Mouse (Mus musculus) ES-Bruce4 (cell line): ENCODE results near the gene Tmem185b.

ENCODE experiments used
- CTCF ChIP-seq: IDR thresholded peaks from one replicate; pipeline ENCODE4 v1.8.1; 2011; ENCODE audit warnings: low read depth, low read length
- EP300 ChIP-seq: IDR thresholded peaks from 2 replicates; pipeline ENCODE4 v1.6.1; 2011; ENCODE audit warnings: low read depth, low read length; ENCODE audit not compliant: insufficient read depth
- POLR2A ChIP-seq: IDR thresholded peaks from one replicate; pipeline ENCODE4 v1.8.1; 2011; ENCODE audit warnings: low read length; ENCODE audit not compliant: insufficient read depth

DNA sequence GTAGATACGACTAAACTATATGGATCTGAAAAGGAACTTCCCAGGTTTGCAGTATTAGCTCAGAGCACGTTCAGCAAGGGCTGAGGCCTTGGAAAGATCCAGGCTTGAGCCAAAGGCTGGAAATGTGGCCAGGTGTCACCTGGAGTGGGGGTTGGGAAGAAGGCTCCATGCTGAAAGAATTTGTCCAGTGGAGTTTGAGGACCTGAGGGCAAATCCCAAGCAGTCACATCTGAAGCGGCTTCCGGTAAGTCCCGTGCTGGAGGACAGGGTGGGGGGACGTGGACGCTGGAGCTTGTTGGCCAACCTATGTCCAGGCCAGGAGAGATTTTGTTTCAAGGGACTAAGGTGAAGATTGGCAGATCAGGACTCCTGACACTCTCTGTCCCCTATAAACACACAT is 2.1 kb upstream of the Tmem185b start:
- TF ChIP-seq CTCF, result no peak
- no peak for TF ChIP-seq POLR2A
- TF ChIP-seq EP300, result no peak
